Mouse (Mus musculus) C2C12 (cell line): Measurements from ENCODE around the gene Gripap1.

Experiments used
- CTCF ChIP-seq: IDR thresholded peaks from one replicate; pipeline ENCODE4 v1.5.1; 2011; ENCODE audit not compliant: control insufficient read depth, insufficient read depth, insufficient read length
- MYOD1 ChIP-seq: IDR thresholded peaks from one replicate; pipeline ENCODE4 v1.6.1; 2011; ENCODE audit warnings: low read depth; ENCODE audit not compliant: control insufficient read depth, insufficient read length
- MYOG ChIP-seq: IDR thresholded peaks from one replicate; pipeline ENCODE4 v1.6.1; 2011; ENCODE audit not compliant: control insufficient read depth, insufficient read length; ENCODE audit errors: extremely low read depth
- USF1 ChIP-seq: IDR thresholded peaks from one replicate; pipeline ENCODE4 v1.6.1; 2011; ENCODE audit warnings: low read depth, mild to moderate bottlenecking, control low read depth, moderate library complexity

GRCm38 (mm10) chrX:7744940-7745339, 44.6 kb upstream of the Gripap1 start:
- TF ChIP-seq USF1 (no peak), CTCF (no peak), MYOD1 (no peak), MYOG (no peak)
